Mouse (Mus musculus): ENCODE data around the gene Slc17a1.

- TF ChIP-seq CTCF (IDR thresholded peaks at IDR 0.05) (no peak), EP300 (IDR thresholded peaks at IDR 0.05) (no peak)
Observed at GRCm38 (mm10) chr13:23889011-23889605, 21.6 kb downstream of the Slc17a1 start.
